Mouse (Mus musculus) forebrain, embryonic 16.5 days (tissue): ENCODE results near the gene Cd151. TPM values are rescaled to one million over a fixed set of nuclear protein-coding genes. Genes with fewer than 3 reads are reported as not detected.

Source experiments
- ATAC-seq: fragments of 200-750 bp; cut with Nextera tagmentation; 2 replicates; pipeline ENCODE4 v1.8.0; 2017; ENCODE audit warnings: mild to moderate bottlenecking, moderate library complexity
- H3K27ac ChIP-seq: fragments of 300-500 bp; sonication (generic); 2 replicates; pipeline ENCODE4 v1.5.1; 2014; ENCODE audit warnings: low read length, control low read depth
- H3K27me3 ChIP-seq: fragments of 300-500 bp; sonication (generic); replicated peaks from 2 replicates; pipeline ENCODE4 v1.6.1; 2014; ENCODE audit warnings: low read length; ENCODE audit not compliant: control insufficient read depth, insufficient read depth
- H3K36me3 ChIP-seq: fragments of 300-500 bp; sonication (generic); 2 replicates; pipeline ENCODE4 v1.6.1; 2014; ENCODE audit not compliant: control insufficient read depth, insufficient read depth
- H3K4me1 ChIP-seq: fragments of 300-500 bp; sonication (generic); replicated peaks from 2 replicates; pipeline ENCODE4 v1.6.1; 2014; ENCODE audit warnings: low read length; ENCODE audit not compliant: control insufficient read depth, insufficient read depth
- H3K4me2 ChIP-seq: fragments of 300-500 bp; sonication (generic); 2 replicates; pipeline ENCODE4 v1.6.1; 2014; ENCODE audit warnings: mild to moderate bottlenecking, low read length, control low read depth
- H3K4me3 ChIP-seq: fragments of 300-500 bp; sonication (generic); replicated peaks from 2 replicates; pipeline ENCODE4 v1.5.1; 2014; ENCODE audit warnings: mild to moderate bottlenecking, low read length, control low read depth
- H3K9ac ChIP-seq: fragments of 300-500 bp; sonication (generic); replicated peaks from 2 replicates; pipeline ENCODE4 v1.6.1; 2014; ENCODE audit warnings: low read depth, low read length, control low read depth
- H3K9me3 ChIP-seq: fragments of 300-500 bp; sonication (generic); 2 replicates; pipeline ENCODE4 v1.6.1; 2016; ENCODE audit warnings: low read length; ENCODE audit not compliant: control insufficient read depth
- WGBS: fragments of 180-500 bp; shearing (Covaris S2); extraction: QIAGEN DNeasy Blood & Tissue Kit; methylation state at CpG from one replicate; pipeline ENCODE4 v1.1.7; 2014; 5-methylcytosine and 5-hydroxymethylcytosine counted together
- polyA plus RNA-seq: library from polyadenylated mRNA; unstranded; fragments of >200 nt; fragmentation: Nextera tagmentation; extraction: Ambion mirVana; gene quantifications from 2 replicates; pipeline ENCODE4 v1.2.1, GENCODE M21; 2015

The Cd151 gene
- polyA plus RNA-seq, 1 experiment from 2014 or later: 20.8 TPM

DNA sequence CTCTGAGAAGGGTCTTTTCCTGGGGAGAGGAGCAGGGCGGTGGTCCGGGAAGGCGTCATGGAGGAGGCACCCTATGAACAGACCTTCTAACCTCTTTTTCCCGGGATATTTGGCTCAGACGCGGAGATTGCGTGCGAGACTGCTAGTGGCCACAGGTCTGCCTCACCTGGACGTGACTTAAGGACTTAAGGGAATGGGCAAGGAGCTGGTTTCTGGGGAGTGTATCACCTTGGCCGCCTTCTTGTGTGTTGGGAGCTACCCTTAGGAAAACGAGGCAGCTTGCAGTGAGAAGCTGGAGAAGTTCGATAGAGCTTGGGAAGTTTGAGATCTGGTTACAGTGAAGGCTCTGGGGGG, 8.6 kb downstream of the Cd151 start:
- no peak for ATAC-seq
- Histone ChIP-seq H3K9ac (peak overlapping the region; percentile 92), H3K4me3 (peak overlapping the region; percentile 67), H3K36me3 (peaks cover 8% of the 10 kb centered on the region), H3K27me3 (peaks cover 10% of the 10 kb centered on the region), H3K9me3 (no peaks in the 10 kb centered on the region), H3K4me1 (peaks cover 25% of the 10 kb centered on the region), H3K4me2 (peak overlapping the region; percentile 80), H3K27ac (no peak overlapping the region)
- WGBS: 1% methylated on average over 12 of the region's 12 CpGs

DNA sequence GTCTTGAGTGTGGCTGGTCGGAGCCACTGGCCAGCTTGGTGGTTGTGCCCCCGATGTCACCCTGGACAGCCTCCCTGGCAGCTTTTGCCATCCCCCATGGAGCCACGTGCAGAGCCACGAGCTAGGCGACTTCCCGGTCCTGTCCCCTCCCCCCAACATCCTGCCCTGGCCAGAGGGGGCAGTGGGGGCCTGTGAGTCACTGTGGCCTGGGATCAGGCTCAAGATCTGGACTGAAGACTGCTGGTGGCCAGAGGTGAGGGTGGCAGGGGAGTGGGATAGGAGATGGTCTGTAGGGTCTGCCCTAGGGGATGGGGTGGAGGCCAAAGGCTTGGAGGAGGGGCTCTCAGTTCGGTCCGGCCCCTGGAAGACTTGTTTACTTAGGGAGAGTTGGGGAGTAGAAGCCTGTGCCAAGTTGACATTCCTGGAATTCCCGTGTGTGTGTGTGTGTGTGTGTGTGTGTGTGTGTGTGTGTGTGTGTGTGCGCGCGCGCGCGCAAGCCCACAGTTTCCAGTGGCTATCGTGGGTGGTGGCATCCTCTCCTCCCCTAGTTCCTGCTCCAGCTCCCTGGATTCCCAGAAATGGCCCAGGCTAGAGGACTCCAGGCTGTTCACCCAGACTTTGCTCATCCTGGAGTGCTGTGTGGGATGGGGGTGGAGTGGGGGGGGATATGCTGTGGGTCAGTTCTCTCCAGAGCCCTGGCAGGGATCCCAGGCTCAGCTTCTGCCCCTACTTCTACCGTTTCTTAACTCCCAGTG, 9.2 kb downstream of the Cd151 start:
- Histone ChIP-seq H3K4me3 (no peak overlapping the region; the same call in 1 of the 2 replicates), H3K36me3 (peaks cover 3% of the 10 kb centered on the region), H3K27me3 (peaks cover 10% of the 10 kb centered on the region), H3K27ac (peak overlapping the region; percentile 54; the same call in 1 of the 2 replicates), H3K4me2 (peak overlapping the region; percentile 80), H3K4me1 (peaks cover 31% of the 10 kb centered on the region), H3K9me3 (no peaks in the 10 kb centered on the region), H3K9ac (no peak overlapping the region)
- no peak for ATAC-seq
- 10% methylated on average over 13 of the region's 17 CpGs for WGBS

DNA sequence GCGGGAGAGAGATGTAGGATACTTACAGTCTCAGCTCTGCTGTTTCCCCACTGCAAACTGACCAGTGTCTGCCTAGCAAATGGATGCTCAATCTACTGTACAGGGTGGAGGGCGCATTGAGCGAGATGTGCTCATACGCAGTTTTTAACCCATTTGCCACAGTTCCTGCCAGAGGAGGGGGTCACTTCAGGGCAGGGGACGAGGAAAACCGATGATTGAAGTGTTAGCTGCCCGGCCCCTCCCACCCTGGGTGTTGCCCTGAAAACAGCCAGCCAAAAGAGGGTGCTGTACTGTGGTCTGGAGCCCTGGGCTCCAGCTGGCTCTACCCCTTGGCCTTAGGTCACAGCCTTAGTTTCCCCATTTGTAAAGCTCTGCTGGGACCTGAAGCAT, 9.8 kb downstream of the Cd151 start:
- no peak for ATAC-seq
- Histone ChIP-seq H3K36me3 (peaks cover 2% of the 10 kb centered on the region; the same call in 1 of the 2 replicates), H3K27me3 (peaks cover 10% of the 10 kb centered on the region), H3K27ac (no peak overlapping the region), H3K4me3 (no peak overlapping the region; the same call in 1 of the 2 replicates), H3K4me1 (peaks cover 36% of the 10 kb centered on the region), H3K4me2 (0 out of 2 replicates have a peak overlapping the region, but pooled peaks have one; percentile 2), H3K9ac (no peak overlapping the region), H3K9me3 (no peaks in the 10 kb centered on the region)
- WGBS: 20% methylated on average over 7 of the region's 7 CpGs

DNA sequence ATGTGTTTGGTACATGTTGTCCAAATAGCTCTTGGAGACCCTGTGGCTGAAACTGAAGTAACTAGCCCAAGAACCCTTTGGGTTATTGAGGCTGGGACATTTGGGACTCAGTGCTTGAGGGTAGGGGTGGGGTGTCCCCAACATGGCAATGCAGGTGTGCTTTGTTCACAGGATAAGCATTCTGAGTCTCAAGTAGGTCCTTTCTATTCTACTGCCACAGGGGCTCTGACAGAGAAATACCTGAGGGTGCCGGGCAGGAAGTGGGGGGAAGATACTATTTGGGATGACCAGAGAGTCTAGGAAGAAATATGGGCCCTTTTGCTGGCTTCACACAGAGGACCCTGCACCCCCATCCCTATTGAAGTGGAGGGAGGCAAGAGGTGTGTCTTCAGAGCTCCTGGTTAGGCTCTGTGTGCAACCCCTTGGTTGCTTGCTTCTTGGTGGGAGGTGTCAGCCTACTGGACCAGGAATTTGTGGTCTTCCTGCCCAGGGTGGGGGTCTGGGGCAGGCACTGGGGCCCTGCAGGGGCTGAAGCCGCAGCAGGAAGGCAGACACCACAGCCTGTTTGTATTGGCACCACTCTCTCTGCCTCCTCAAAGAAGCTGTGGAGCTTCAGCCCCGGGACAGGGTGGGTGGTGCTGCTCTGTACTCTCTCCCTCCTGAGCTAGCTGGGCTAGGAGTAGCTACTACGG, 10.5 kb downstream of the Cd151 start:
- 78% methylated on average over 4 of the region's 4 CpGs for WGBS

DNA sequence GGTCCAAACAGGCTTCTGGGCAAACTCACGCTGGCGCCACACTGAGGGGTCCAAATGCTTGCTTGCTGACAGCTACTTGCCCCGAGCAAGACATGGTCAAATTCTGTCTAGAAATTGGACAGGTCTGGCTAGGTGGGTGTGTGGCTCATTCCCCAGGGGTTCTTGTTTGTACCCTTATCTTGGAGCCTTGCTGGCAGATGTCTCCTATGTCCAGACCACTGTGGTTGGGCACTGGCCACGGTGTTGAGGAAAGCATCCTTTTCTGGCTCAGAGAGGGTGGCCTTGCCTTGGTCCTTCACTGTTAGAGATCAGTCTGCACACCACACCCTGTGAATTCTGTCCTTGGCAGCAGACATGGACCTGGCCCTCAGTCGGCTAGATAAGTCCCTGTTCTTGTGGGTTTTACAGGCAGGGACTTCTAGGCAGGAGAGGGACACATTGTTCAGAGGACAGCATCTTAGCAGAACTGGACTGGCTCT, 11.1 kb downstream of the Cd151 start:
- Histone ChIP-seq H3K4me2 (no peak overlapping the region), H3K4me3 (no peak overlapping the region), H3K4me1 (peaks cover 46% of the 10 kb centered on the region), H3K27me3 (peaks cover 13% of the 10 kb centered on the region), H3K9me3 (no peaks in the 10 kb centered on the region), H3K9ac (no peak overlapping the region), H3K27ac (no peak overlapping the region), H3K36me3 (no peaks in the 10 kb centered on the region)
- no peak for ATAC-seq
- 80% methylated on average over 5 of the region's 5 CpGs for WGBS

More for the DNA sequence above, 10.5 kb downstream of the Cd151 start:
- no peak overlapping the region for H3K4me3 ChIP-seq
- no peak for ATAC-seq
- H3K4me2 ChIP-seq: no peak overlapping the region
- H3K27me3 ChIP-seq: peaks cover 10% of the 10 kb centered on the region
- H3K4me1 ChIP-seq: peaks cover 41% of the 10 kb centered on the region
- no peaks in the 10 kb centered on the region for H3K9me3 ChIP-seq
- H3K27ac ChIP-seq: no peak overlapping the region
- H3K9ac ChIP-seq: no peak overlapping the region
- H3K36me3 ChIP-seq: peaks cover under 1% of the 10 kb centered on the region; the same call in 1 of the 2 replicates

DNA sequence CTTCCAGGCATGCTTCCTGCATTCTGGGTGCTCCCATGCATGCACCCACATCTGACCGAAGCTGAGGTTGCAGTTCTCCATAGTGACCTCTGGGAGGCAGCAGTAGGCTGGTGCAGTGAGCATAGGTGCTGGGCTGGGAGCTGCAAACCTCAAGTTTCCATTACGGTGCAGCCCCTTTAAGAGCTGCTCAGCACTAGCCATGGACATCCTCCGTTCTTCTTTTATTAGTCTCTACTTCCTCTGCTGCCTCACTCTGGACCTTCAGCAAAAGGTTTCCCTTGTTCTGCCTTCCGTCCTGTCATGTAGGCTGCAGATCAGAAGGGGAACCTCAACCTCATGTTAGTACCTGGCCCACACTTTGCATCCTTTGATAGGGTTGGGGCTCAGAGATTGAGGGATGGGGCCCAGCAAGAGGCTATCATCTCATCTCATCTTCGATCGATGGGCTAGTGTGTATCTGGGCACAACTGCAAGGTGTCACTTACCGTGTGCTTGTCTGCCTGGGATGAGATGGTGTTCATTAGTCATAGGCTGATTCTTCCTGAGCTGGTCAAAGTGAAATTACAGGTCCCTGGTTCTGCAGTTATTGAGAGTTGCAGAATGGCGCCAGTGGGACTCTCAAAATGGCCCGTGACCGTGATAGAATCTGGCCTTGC, 13.8 kb downstream of the Cd151 start:
- H3K27me3 ChIP-seq: peaks cover 14% of the 10 kb centered on the region
- peak; percentile 65 for ATAC-seq
- H3K9ac ChIP-seq: no peak overlapping the region
- peak overlapping the region; percentile 88 for H3K4me2 ChIP-seq
- WGBS: 5% methylated on average over 10 of the region's 10 CpGs
- peak overlapping the region; percentile 71 for H3K4me3 ChIP-seq
- H3K9me3 ChIP-seq: no peaks in the 10 kb centered on the region
- peaks cover 35% of the 10 kb centered on the region for H3K4me1 ChIP-seq
- H3K36me3 ChIP-seq: no peaks in the 10 kb centered on the region
- no peak overlapping the region; the same call in 1 of the 2 replicates for H3K27ac ChIP-seq

DNA sequence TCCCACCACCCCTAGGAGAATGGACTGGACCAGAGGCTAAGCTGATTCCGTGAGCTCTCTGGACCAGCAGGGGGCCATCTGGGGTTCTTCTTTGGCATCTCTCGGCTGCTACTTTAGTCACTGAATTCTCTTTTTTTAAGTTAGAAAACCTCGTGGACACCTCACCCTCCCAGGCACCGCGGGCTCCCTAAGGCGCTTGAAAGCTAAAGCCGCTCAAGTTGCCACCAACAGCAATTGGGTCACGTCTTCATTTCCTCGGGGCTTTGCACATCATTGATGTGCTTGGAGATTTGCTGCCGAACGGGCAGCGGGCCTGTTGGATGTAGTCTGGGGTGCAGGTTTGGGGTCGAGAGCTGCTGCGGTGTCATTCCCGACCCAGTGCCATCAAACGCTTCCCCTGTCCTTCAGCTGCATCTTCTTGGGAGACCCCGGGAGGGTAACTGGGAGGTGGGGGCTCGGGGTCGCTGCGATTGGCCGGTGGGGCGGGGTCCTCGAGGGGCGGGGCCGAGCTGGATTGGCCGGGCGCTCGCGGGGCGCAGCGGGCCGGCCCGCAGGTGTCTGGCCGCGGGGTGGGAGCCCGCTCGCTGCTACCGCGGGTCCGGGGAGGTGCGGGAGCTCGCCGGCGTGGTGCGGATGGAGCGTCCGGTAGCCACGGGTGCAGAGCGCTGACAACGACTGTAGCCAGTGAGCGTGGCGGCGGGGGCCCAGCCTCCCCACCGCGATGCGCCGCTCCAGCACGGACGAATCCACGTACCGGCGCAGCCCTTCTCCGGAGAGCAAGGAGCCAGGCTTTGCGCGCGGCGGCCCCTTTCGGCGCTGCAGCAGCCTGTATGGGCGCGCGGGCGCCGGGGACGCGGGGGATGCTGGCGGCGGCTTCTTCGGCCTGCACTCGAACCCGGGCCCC, 14.6 kb downstream of the Cd151 start:
- Histone ChIP-seq H3K27me3 (peaks cover 10% of the 10 kb centered on the region), H3K9ac (peak overlapping the region; percentile 71), H3K4me2 (peak overlapping the region; percentile 88), H3K9me3 (no peaks in the 10 kb centered on the region), H3K4me1 (peaks cover 29% of the 10 kb centered on the region), H3K36me3 (no peaks in the 10 kb centered on the region), H3K27ac (no peak overlapping the region; the same call in 1 of the 2 replicates), H3K4me3 (peak overlapping the region; percentile 71)
- ATAC-seq: peak; percentile 62
- under 1% methylated on average over 68 of the region's 81 CpGs for WGBS

DNA sequence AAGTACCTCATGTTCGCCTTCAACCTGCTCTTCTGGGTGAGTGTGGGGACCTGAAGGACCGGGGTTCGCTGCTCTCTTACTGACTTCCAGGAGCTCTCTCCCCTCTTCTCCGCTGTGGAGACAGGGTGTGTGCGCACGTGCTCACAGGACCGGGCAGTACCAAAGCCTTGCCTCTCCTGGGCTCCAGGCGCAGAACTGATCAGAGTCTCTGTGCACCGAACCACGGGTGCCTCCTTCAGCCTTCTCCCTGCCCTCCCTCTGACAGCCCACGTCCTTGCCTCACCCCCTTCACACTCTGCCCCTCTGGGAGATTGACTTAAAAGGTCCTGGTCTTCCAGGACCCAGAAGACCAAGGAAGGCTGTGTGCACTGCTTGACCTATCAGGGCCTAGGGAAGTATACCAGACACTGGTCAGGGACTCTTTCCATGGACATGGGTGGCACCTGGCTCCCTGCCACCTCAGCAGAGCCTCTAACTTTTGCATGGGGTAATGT, 15.4 kb downstream of the Cd151 start:
- H3K27ac ChIP-seq: no peak overlapping the region

More for the DNA sequence above, 15.4 kb downstream of the Cd151 start:
- no peaks in the 10 kb centered on the region for H3K36me3 ChIP-seq
- peaks cover 4% of the 10 kb centered on the region for H3K27me3 ChIP-seq
- H3K4me1 ChIP-seq: peaks cover 25% of the 10 kb centered on the region
- peak overlapping the region; percentile 71 for H3K9ac ChIP-seq
- peak overlapping the region; percentile 71 for H3K4me3 ChIP-seq
- no peaks in the 10 kb centered on the region for H3K9me3 ChIP-seq
- peak overlapping the region; percentile 88 for H3K4me2 ChIP-seq
- 4% methylated on average over 11 of the region's 11 CpGs for WGBS
- ATAC-seq: peak; percentile 24
